In genomic region chr8:70618888-70619334, GRCm38 (mm10) we compare ENCODE assay signal across 7 mouse cellular contexts. TPM values are rescaled to one million over a fixed set of nuclear protein-coding genes. Genes with fewer than 3 reads are reported as not detected.
DNase-seq lines count a peak whose midpoint lies in the region; ATAC-seq and TF ChIP-seq lines count a peak whose summit lies in the region.

No protein-coding gene starts in this region.

- no peak for TF ChIP-seq EP300 in lung, postnatal 0 days (IDR thresholded peaks at IDR 0.05)

- H3K4me1 ChIP-seq in midbrain, embryonic 12.5 days, result peaks cover 10% of the 10 kb centered on the region
- H3K4me1 ChIP-seq in midbrain, embryonic 16.5 days (ENCODE audit: control insufficient read depth, insufficient read depth, low read length), result no peaks in the 10 kb centered on the region
- H3K4me1 ChIP-seq in heart, embryonic 13.5 days, result peaks cover 9% of the 10 kb centered on the region; the same call in 1 of the 2 replicates
- no peaks in the 10 kb centered on the region for H3K4me1 ChIP-seq in lung, postnatal 0 days (ENCODE audit: insufficient read depth, low read depth, low read length)
- H3K4me1 ChIP-seq in stomach, embryonic 15.5 days, result peaks cover 13% of the 10 kb centered on the region

- DNase-seq in brain, adult 2 months (ENCODE audit: low read depth, low spot score), result peak; percentile 51
- DNase-seq in lung, postnatal 0 days (ENCODE audit: low spot score), result peak; percentile 79
- DNase-seq in gastrocnemius, adult 8-10 months (ENCODE audit: low spot score in 2 of 2), result no peak

- WGBS in midbrain, embryonic 12.5 days, result 34% methylated on average over 9 of the region's 9 CpGs
- 27% methylated on average over 9 of the region's 9 CpGs for WGBS in midbrain, embryonic 16.5 days
- 29% methylated on average over 9 of the region's 9 CpGs for WGBS in heart, embryonic 13.5 days
- 26% methylated on average over 9 of the region's 9 CpGs for WGBS in lung, postnatal 0 days
- WGBS in stomach, embryonic 15.5 days, result 30% methylated on average over 9 of the region's 9 CpGs

- peaks cover 31% of the 10 kb centered on the region for H3K27me3 ChIP-seq in midbrain, embryonic 12.5 days
- H3K27me3 ChIP-seq in midbrain, embryonic 16.5 days (ENCODE audit: control insufficient read depth, insufficient read depth, low read depth, low read length), result no peaks in the 10 kb centered on the region
- peaks cover 28% of the 10 kb centered on the region for H3K27me3 ChIP-seq in heart, embryonic 13.5 days (replicated peaks)
- no peaks in the 10 kb centered on the region for H3K27me3 ChIP-seq in lung, postnatal 0 days (replicated peaks; ENCODE audit: insufficient read depth, low read length)
- H3K27me3 ChIP-seq in stomach, embryonic 15.5 days (replicated peaks), result no peaks in the 10 kb centered on the region

- no peak overlapping the region for H3K4me2 ChIP-seq in midbrain, embryonic 12.5 days (replicated peaks)
- H3K4me2 ChIP-seq in midbrain, embryonic 16.5 days (ENCODE audit: low read length), result no peak overlapping the region
- H3K4me2 ChIP-seq in heart, embryonic 13.5 days, result 0 out of 2 replicates have a peak overlapping the region, but pooled peaks have one; percentile 17
- H3K4me2 ChIP-seq in lung, postnatal 0 days (replicated peaks; ENCODE audit: low read depth, low read length), result no peak overlapping the region
- no peak overlapping the region for H3K4me2 ChIP-seq in stomach, embryonic 15.5 days

- no peak overlapping the region for H3K27ac ChIP-seq in midbrain, embryonic 12.5 days (replicated peaks)
- H3K27ac ChIP-seq in midbrain, embryonic 16.5 days (ENCODE audit: low read length), result no peak overlapping the region
- H3K27ac ChIP-seq in heart, embryonic 13.5 days (replicated peaks), result no peak overlapping the region
- H3K27ac ChIP-seq in lung, postnatal 0 days (ENCODE audit: low read length), result no peak overlapping the region
- no peak overlapping the region for H3K27ac ChIP-seq in stomach, embryonic 15.5 days

- no peak overlapping the region for H3K9ac ChIP-seq in midbrain, embryonic 12.5 days (replicated peaks)
- no peak overlapping the region for H3K9ac ChIP-seq in midbrain, embryonic 16.5 days (ENCODE audit: low read depth, low read length)
- no peak overlapping the region for H3K9ac ChIP-seq in heart, embryonic 13.5 days
- H3K9ac ChIP-seq in lung, postnatal 0 days (replicated peaks; ENCODE audit: low read depth), result no peak overlapping the region
- H3K9ac ChIP-seq in stomach, embryonic 15.5 days, result no peak overlapping the region

- H3K4me3 ChIP-seq in midbrain, embryonic 12.5 days, result no peak overlapping the region
- no peak overlapping the region for H3K4me3 ChIP-seq in midbrain, embryonic 16.5 days (ENCODE audit: low read depth, low read length)
- H3K4me3 ChIP-seq in heart, embryonic 13.5 days, result no peak overlapping the region
- H3K4me3 ChIP-seq in lung, postnatal 0 days (ENCODE audit: low read depth, low read length), result no peak overlapping the region
- no peak overlapping the region for H3K4me3 ChIP-seq in stomach, embryonic 15.5 days (replicated peaks)

- peak; percentile 67; the same call in 1 of the 2 replicates for ATAC-seq in midbrain, embryonic 12.5 days (ENCODE audit: low FRiP score, low read depth)
- ATAC-seq in midbrain, embryonic 16.5 days, result no peak
- ATAC-seq in heart, embryonic 13.5 days (ENCODE audit: extremely low read depth, insufficient number of reproducible peaks, low FRiP score, low TSS enrichment), result peak; percentile 68; the same call in 1 of the 2 replicates
- ATAC-seq in lung, postnatal 0 days, result peak; percentile 80
- ATAC-seq in stomach, embryonic 15.5 days (ENCODE audit: insufficient read depth, low FRiP score, low read depth), result peak; percentile 68; the same call in 1 of the 2 replicates

- no peak for TF ChIP-seq CTCF in lung, postnatal 0 days (IDR thresholded peaks at IDR 0.05)

- no peaks in the 10 kb centered on the region for H3K36me3 ChIP-seq in midbrain, embryonic 12.5 days
- no peaks in the 10 kb centered on the region for H3K36me3 ChIP-seq in midbrain, embryonic 16.5 days (ENCODE audit: control insufficient read depth, insufficient read depth, low read length)
- H3K36me3 ChIP-seq in heart, embryonic 13.5 days, result no peaks in the 10 kb centered on the region
- H3K36me3 ChIP-seq in lung, postnatal 0 days (ENCODE audit: insufficient read depth, low read length), result no peaks in the 10 kb centered on the region
- H3K36me3 ChIP-seq in stomach, embryonic 15.5 days, result no peaks in the 10 kb centered on the region

- H3K9me3 ChIP-seq in midbrain, embryonic 12.5 days, result no peaks in the 10 kb centered on the region
- H3K9me3 ChIP-seq in midbrain, embryonic 16.5 days (replicated peaks; ENCODE audit: control insufficient read depth, low read length, poor library complexity, severe bottlenecking), result no peaks in the 10 kb centered on the region
- H3K9me3 ChIP-seq in heart, embryonic 13.5 days, result no peaks in the 10 kb centered on the region
- H3K9me3 ChIP-seq in lung, postnatal 0 days (ENCODE audit: low read length), result no peaks in the 10 kb centered on the region
- H3K9me3 ChIP-seq in stomach, embryonic 15.5 days, result no peaks in the 10 kb centered on the region

RNA-seq across cellular contexts. Expression of gene Lrrc25, which starts 3.0 kb away (rescaled TPM):
- polyA plus RNA-seq in midbrain, embryonic 12.5 days (2016; fragmentation: Nextera tagmentation; extraction: Ambion mirVana), result 1.0 and 1.6 TPM in 2 replicates
- 0.64 and 0.97 TPM in 2 replicates for polyA plus RNA-seq in midbrain, embryonic 16.5 days (2015; fragmentation: Nextera tagmentation; extraction: Ambion mirVana)
- 1.5 and 2.7 TPM in 2 replicates for polyA plus RNA-seq in heart, embryonic 13.5 days (2015; fragmentation: Nextera tagmentation; extraction: Ambion mirVana)
- 4.2 TPM in 2 replicates for polyA plus RNA-seq in lung, postnatal 0 days (2015; fragmentation: Nextera tagmentation; extraction: Ambion mirVana)
- 3.7 and 3.9 TPM in 2 replicates for polyA plus RNA-seq in stomach, embryonic 15.5 days (2015; fragmentation: Nextera tagmentation; extraction: Ambion mirVana)
- under 1 TPM in 3 of 4 experiments, not detected in 1; 0.17 to 0.49 (median 0.22) TPM for total RNA-seq in gastrocnemius, adult 8-10 months (2022)

RNA-seq across cellular contexts. Expression of gene Ssbp4, which starts 10.2 kb away (rescaled TPM):
- 115 and 118 TPM in 2 replicates for polyA plus RNA-seq in midbrain, embryonic 12.5 days (2016; fragmentation: Nextera tagmentation; extraction: Ambion mirVana)
- polyA plus RNA-seq in midbrain, embryonic 16.5 days (2015; fragmentation: Nextera tagmentation; extraction: Ambion mirVana), result 151 and 173 TPM in 2 replicates
- polyA plus RNA-seq in heart, embryonic 13.5 days (2015; fragmentation: Nextera tagmentation; extraction: Ambion mirVana), result 63.3 and 70.9 TPM in 2 replicates
- 117 and 125 TPM in 2 replicates for polyA plus RNA-seq in lung, postnatal 0 days (2015; fragmentation: Nextera tagmentation; extraction: Ambion mirVana)
- 104 and 117 TPM in 2 replicates for polyA plus RNA-seq in stomach, embryonic 15.5 days (2015; fragmentation: Nextera tagmentation; extraction: Ambion mirVana)
- total RNA-seq in gastrocnemius, adult 8-10 months (2022), result 10 to 100 TPM in 3 of 4 experiments, 1 to 10 TPM in 1; 8.5 to 19.2 (median 10.4) TPM

RNA-seq across cellular contexts. Expression of gene Gdf15, which starts 13.3 kb away (rescaled TPM):
- 0.17 TPM in 1 of 2 replicates, not detected in the other for polyA plus RNA-seq in midbrain, embryonic 12.5 days (2016; fragmentation: Nextera tagmentation; extraction: Ambion mirVana)
- 0.35 and 0.39 TPM in 2 replicates for polyA plus RNA-seq in midbrain, embryonic 16.5 days (2015; fragmentation: Nextera tagmentation; extraction: Ambion mirVana)
- 0.86 and 1.2 TPM in 2 replicates for polyA plus RNA-seq in heart, embryonic 13.5 days (2015; fragmentation: Nextera tagmentation; extraction: Ambion mirVana)
- polyA plus RNA-seq in lung, postnatal 0 days (2015; fragmentation: Nextera tagmentation; extraction: Ambion mirVana), result 1.3 and 2.3 TPM in 2 replicates
- 0.95 and 1.4 TPM in 2 replicates for polyA plus RNA-seq in stomach, embryonic 15.5 days (2015; fragmentation: Nextera tagmentation; extraction: Ambion mirVana)
- total RNA-seq in gastrocnemius, adult 8-10 months (2022), result under 1 TPM in 1 of 4 experiments, not detected in 3; 0.24 TPM

RNA-seq across cellular contexts. Expression of gene Isyna1, which starts 24.7 kb away (rescaled TPM):
- polyA plus RNA-seq in midbrain, embryonic 12.5 days (2016; fragmentation: Nextera tagmentation; extraction: Ambion mirVana), result 107 and 112 TPM in 2 replicates
- 155 and 171 TPM in 2 replicates for polyA plus RNA-seq in midbrain, embryonic 16.5 days (2015; fragmentation: Nextera tagmentation; extraction: Ambion mirVana)
- polyA plus RNA-seq in heart, embryonic 13.5 days (2015; fragmentation: Nextera tagmentation; extraction: Ambion mirVana), result 135 and 145 TPM in 2 replicates
- 49.1 and 57.8 TPM in 2 replicates for polyA plus RNA-seq in lung, postnatal 0 days (2015; fragmentation: Nextera tagmentation; extraction: Ambion mirVana)
- polyA plus RNA-seq in stomach, embryonic 15.5 days (2015; fragmentation: Nextera tagmentation; extraction: Ambion mirVana), result 127 and 133 TPM in 2 replicates
- 1 to 10 TPM; 1.9 to 3.4 (median 2.4) TPM for total RNA-seq in gastrocnemius, adult 8-10 months (2022)

RNA-seq across cellular contexts. Expression of gene Pgpep1, which starts 41.3 kb away (rescaled TPM):
- polyA plus RNA-seq in midbrain, embryonic 12.5 days (2016; fragmentation: Nextera tagmentation; extraction: Ambion mirVana), result 82.7 and 93.7 TPM in 2 replicates
- 67.2 and 69.7 TPM in 2 replicates for polyA plus RNA-seq in midbrain, embryonic 16.5 days (2015; fragmentation: Nextera tagmentation; extraction: Ambion mirVana)
- 33.7 and 37.3 TPM in 2 replicates for polyA plus RNA-seq in heart, embryonic 13.5 days (2015; fragmentation: Nextera tagmentation; extraction: Ambion mirVana)
- 32.9 and 34.4 TPM in 2 replicates for polyA plus RNA-seq in lung, postnatal 0 days (2015; fragmentation: Nextera tagmentation; extraction: Ambion mirVana)
- polyA plus RNA-seq in stomach, embryonic 15.5 days (2015; fragmentation: Nextera tagmentation; extraction: Ambion mirVana), result 49.9 and 57.9 TPM in 2 replicates
- 10 to 100 TPM; 13.6 to 19.0 (median 15.7) TPM for total RNA-seq in gastrocnemius, adult 8-10 months (2022)

Comparison
In these comparisons a context has a peak if more than half of its experiments do, and no peak if none do; other contexts are left out.
1. DNase-seq: peak in brain, adult 2 months (single experiment) and lung, postnatal 0 days (single experiment); none in gastrocnemius, adult 8-10 months (0 of 2).